Comparison of ENCODE assay signal across 8 mouse cellular contexts in genomic region chr12:102419544-102419943, GRCm38 (mm10). TPM values are rescaled to one million over a fixed set of nuclear protein-coding genes. Genes with fewer than 3 reads are reported as not detected.
DNase-seq lines count a peak whose midpoint lies in the region; ATAC-seq and TF ChIP-seq lines count a peak whose summit lies in the region.

No protein-coding gene starts in this region.

- H3K9me3 ChIP-seq in embryonic facial prominence, embryonic 13.5 days, result no peaks in the 10 kb centered on the region
- H3K9me3 ChIP-seq in embryonic facial prominence, embryonic 10.5 days, result no peaks in the 10 kb centered on the region
- no peaks in the 10 kb centered on the region for H3K9me3 ChIP-seq in lung, embryonic 14.5 days (ENCODE audit: low read depth, low read length)
- H3K9me3 ChIP-seq in hindbrain, embryonic 14.5 days (ENCODE audit: control insufficient read depth, low read length), result no peaks in the 10 kb centered on the region

- no peak for TF ChIP-seq CTCF in lung, embryonic 14.5 days (IDR thresholded peaks at IDR 0.05; ENCODE audit: low read depth)

- no peak overlapping the region for H3K4me3 ChIP-seq in embryonic facial prominence, embryonic 13.5 days
- no peak overlapping the region for H3K4me3 ChIP-seq in embryonic facial prominence, embryonic 10.5 days
- H3K4me3 ChIP-seq in lung, embryonic 14.5 days (ENCODE audit: low read depth, low read length), result no peak overlapping the region
- no peak overlapping the region for H3K4me3 ChIP-seq in hindbrain, embryonic 14.5 days (replicated peaks; ENCODE audit: low read length)

- H3K4me2 ChIP-seq in embryonic facial prominence, embryonic 13.5 days, result no peak overlapping the region
- H3K4me2 ChIP-seq in lung, embryonic 14.5 days, result no peak overlapping the region
- no peak overlapping the region for H3K4me2 ChIP-seq in hindbrain, embryonic 14.5 days (replicated peaks)

- peaks cover 10% of the 10 kb centered on the region; the same call in 1 of the 2 replicates for H3K4me1 ChIP-seq in embryonic facial prominence, embryonic 13.5 days
- peaks cover 7% of the 10 kb centered on the region for H3K4me1 ChIP-seq in embryonic facial prominence, embryonic 10.5 days
- H3K4me1 ChIP-seq in lung, embryonic 14.5 days (ENCODE audit: insufficient read depth), result no peaks in the 10 kb centered on the region
- peaks cover 7% of the 10 kb centered on the region; the same call in 1 of the 2 replicates for H3K4me1 ChIP-seq in hindbrain, embryonic 14.5 days (replicated peaks; ENCODE audit: control insufficient read depth, insufficient read depth, low read length)

- no peak overlapping the region for H3K9ac ChIP-seq in embryonic facial prominence, embryonic 13.5 days
- H3K9ac ChIP-seq in lung, embryonic 14.5 days, result no peak overlapping the region
- H3K9ac ChIP-seq in hindbrain, embryonic 14.5 days, result no peak overlapping the region

- 0 out of 2 replicates have a peak overlapping the region, but pooled peaks have one; percentile 8 for H3K27ac ChIP-seq in embryonic facial prominence, embryonic 13.5 days
- no peak overlapping the region for H3K27ac ChIP-seq in embryonic facial prominence, embryonic 10.5 days (replicated peaks)
- peak overlapping the region; percentile 15; the same call in 1 of the 2 replicates for H3K27ac ChIP-seq in lung, embryonic 14.5 days (ENCODE audit: low read depth)
- H3K27ac ChIP-seq in hindbrain, embryonic 14.5 days, result peak overlapping the region; percentile 47

- no peak for ATAC-seq in embryonic facial prominence, embryonic 13.5 days (ENCODE audit: insufficient number of reproducible peaks, insufficient read depth, low FRiP score, low TSS enrichment, low read depth)
- no peak for ATAC-seq in lung, embryonic 14.5 days (ENCODE audit: insufficient read depth)
- ATAC-seq in hindbrain, embryonic 14.5 days (ENCODE audit: low FRiP score), result peak; percentile 54; the same call in 1 of the 2 replicates

- WGBS in embryonic facial prominence, embryonic 13.5 days, result 66% methylated on average over 3 of the region's 3 CpGs
- 74% methylated on average over 3 of the region's 3 CpGs for WGBS in embryonic facial prominence, embryonic 10.5 days
- 61% methylated on average over 3 of the region's 3 CpGs for WGBS in lung, embryonic 14.5 days
- WGBS in hindbrain, embryonic 14.5 days, result 32% methylated on average over 3 of the region's 3 CpGs

- peaks cover 21% of the 10 kb centered on the region for H3K36me3 ChIP-seq in embryonic facial prominence, embryonic 13.5 days
- H3K36me3 ChIP-seq in embryonic facial prominence, embryonic 10.5 days (replicated peaks), result peaks cover 32% of the 10 kb centered on the region
- H3K36me3 ChIP-seq in lung, embryonic 14.5 days (ENCODE audit: insufficient read depth), result 0 out of 2 replicates have a peak, but pooled peaks cover 2% of the 10 kb centered on the region
- H3K36me3 ChIP-seq in hindbrain, embryonic 14.5 days (replicated peaks; ENCODE audit: control insufficient read depth, insufficient read depth), result peaks cover 21% of the 10 kb centered on the region

- no peak for DNase-seq in embryonic facial prominence, embryonic 10.5 days (ENCODE audit: low spot score)
- no peak for DNase-seq in lung, embryonic 14.5 days
- no peak for DNase-seq in lung, adult 18-20 months
- no peak for DNase-seq in hindbrain, embryonic 14.5 days (ENCODE audit: low spot score)
- peak; percentile 38 for DNase-seq in retina, postnatal 7 days (ENCODE audit: low read depth, low spot score)
- DNase-seq in frontal cortex, postnatal 36 days (ENCODE audit: low spot score in 2 of 2), result no peak
- no peak for DNase-seq in lung, postnatal 4 days

- no peaks in the 10 kb centered on the region for H3K27me3 ChIP-seq in embryonic facial prominence, embryonic 13.5 days
- no peaks in the 10 kb centered on the region for H3K27me3 ChIP-seq in embryonic facial prominence, embryonic 10.5 days (replicated peaks; ENCODE audit: low read depth, poor library complexity, severe bottlenecking)
- H3K27me3 ChIP-seq in lung, embryonic 14.5 days (ENCODE audit: insufficient read depth, low read length), result no peaks in the 10 kb centered on the region
- H3K27me3 ChIP-seq in hindbrain, embryonic 14.5 days (ENCODE audit: control insufficient read depth, insufficient read depth, low read length), result no peaks in the 10 kb centered on the region

RNA-seq across cellular contexts. Expression of gene Lgmn, which starts 20.1 kb away (rescaled TPM):
- 76.9 and 81.4 TPM in 2 replicates for polyA plus RNA-seq in embryonic facial prominence, embryonic 13.5 days (2015; fragmentation: Nextera tagmentation; extraction: Ambion mirVana)
- 42.7 and 45.6 TPM in 2 replicates for polyA plus RNA-seq in embryonic facial prominence, embryonic 10.5 days (2016; fragmentation: Nextera tagmentation; extraction: Ambion mirVana)
- 104 and 108 TPM in 2 replicates for polyA plus RNA-seq in lung, embryonic 14.5 days (2014; fragmentation: Nextera tagmentation; extraction: Ambion mirVana)
- 112 and 118 TPM in 2 replicates for polyA plus RNA-seq in hindbrain, embryonic 14.5 days (2014; fragmentation: Nextera tagmentation; extraction: Ambion mirVana)

RNA-seq across cellular contexts. Expression of gene Golga5, which starts 49.4 kb away (rescaled TPM):
- polyA plus RNA-seq in embryonic facial prominence, embryonic 13.5 days (2015; fragmentation: Nextera tagmentation; extraction: Ambion mirVana), result 40.3 and 41.3 TPM in 2 replicates
- 28.4 and 31.3 TPM in 2 replicates for polyA plus RNA-seq in embryonic facial prominence, embryonic 10.5 days (2016; fragmentation: Nextera tagmentation; extraction: Ambion mirVana)
- 29.4 and 33.9 TPM in 2 replicates for polyA plus RNA-seq in lung, embryonic 14.5 days (2014; fragmentation: Nextera tagmentation; extraction: Ambion mirVana)
- 25.9 and 28.1 TPM in 2 replicates for polyA plus RNA-seq in hindbrain, embryonic 14.5 days (2014; fragmentation: Nextera tagmentation; extraction: Ambion mirVana)
